Mouse (Mus musculus) embryonic fibroblast, embryonic 13.5 days (primary cell): ENCODE results near the gene Usp3. TPM values are rescaled to one million over a fixed set of nuclear protein-coding genes. Genes with fewer than 3 reads are reported as not detected.

Experiments
- H3K27ac ChIP-seq: 2 replicates; pipeline ENCODE4 v1.5.1; 2012; ENCODE audit warnings: low read length, control low read depth, inconsistent platforms; ENCODE audit not compliant: insufficient read depth
- H3K4me1 ChIP-seq: 2 replicates; pipeline ENCODE4 v1.6.1; 2011; ENCODE audit warnings: low read length; ENCODE audit not compliant: control insufficient read depth, insufficient read depth
- H3K4me3 ChIP-seq: 2 replicates; pipeline ENCODE4 v1.5.1; 2011; ENCODE audit warnings: mild to moderate bottlenecking, control low read depth, low read length; ENCODE audit not compliant: insufficient read depth
- CTCF ChIP-seq: IDR thresholded peaks from 2 replicates; pipeline ENCODE4 v1.5.1; 2011; ENCODE audit warnings: mild to moderate bottlenecking, control low read depth, low read length, moderate library complexity, borderline replicate concordance; ENCODE audit not compliant: insufficient read depth
- POLR2A ChIP-seq: IDR thresholded peaks from 2 replicates; pipeline ENCODE4 v1.6.1; 2011; ENCODE audit warnings: low read depth, mild to moderate bottlenecking, control low read depth, low read length, moderate library complexity
- polyA plus RNA-seq: library from polyadenylated mRNA; stranded (reverse); fragments of >200 nt; gene quantifications from 2 replicates; pipeline ENCODE4 v1.2.4, GENCODE M21; 2011; ENCODE audit warnings: low read depth; ENCODE audit not compliant: missing spikeins, insufficient read length

Gene Usp3
- polyA plus RNA-seq, 1 experiment, result 47.2 TPM

- TF ChIP-seq CTCF (no peak), POLR2A (no peak)
- no peak overlapping the region for H3K27ac ChIP-seq
- H3K4me1 ChIP-seq, result peaks cover 11% of the 10 kb centered on the region
- no peak overlapping the region for H3K4me3 ChIP-seq
Measured at GRCm38 (mm10) chr9:66521595-66521994, 71.3 kb downstream of the Usp3 start.

DNA sequence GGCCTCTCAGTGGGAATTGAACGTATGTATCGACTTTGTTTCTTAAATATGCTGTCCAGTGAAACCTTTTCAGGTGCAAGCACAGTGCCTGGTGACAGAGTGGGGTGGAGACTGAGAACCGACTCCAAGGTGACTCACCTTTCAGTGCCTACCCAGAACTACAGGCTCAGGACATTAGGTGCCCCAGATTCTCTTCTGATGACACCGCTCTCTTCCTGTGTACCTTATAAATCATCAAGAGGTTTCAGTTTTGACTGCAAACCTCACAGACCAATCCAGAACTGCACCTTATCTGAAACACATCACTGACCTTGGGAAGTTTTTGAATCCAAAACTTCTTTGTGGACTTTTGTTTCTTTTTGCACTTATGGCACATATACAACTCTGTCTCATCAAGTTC is 72.6 kb downstream of the Usp3 start:
- no peak overlapping the region for H3K27ac ChIP-seq

DNA sequence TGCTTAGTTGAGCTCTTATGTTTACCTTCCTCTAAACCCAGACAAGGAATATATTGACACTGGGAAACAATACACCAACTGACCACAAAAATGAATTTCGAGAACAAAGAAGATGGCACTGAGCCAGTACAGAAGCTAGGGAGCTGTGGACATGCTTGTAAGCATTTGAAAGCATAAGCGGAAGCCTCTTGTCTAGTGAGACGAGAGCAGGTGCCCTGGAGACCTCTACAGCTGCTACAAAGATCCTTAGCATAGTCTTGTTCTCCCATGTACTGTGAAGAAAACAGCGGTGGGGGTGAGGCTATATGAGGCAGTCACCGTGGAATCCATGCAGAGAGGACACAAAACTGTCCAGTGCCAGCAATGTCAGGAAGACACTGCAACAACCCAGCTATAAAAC is 74.0 kb downstream of the Usp3 start:
- TF ChIP-seq CTCF, result no peak
- TF ChIP-seq POLR2A, result no peak
- Histone ChIP-seq H3K4me3 (no peak overlapping the region), H3K27ac (peak overlapping the region; percentile 70; the same call in 1 of the 2 replicates), H3K4me1 (peaks cover 16% of the 10 kb centered on the region)

More for the DNA sequence above, 72.6 kb downstream of the Usp3 start:
- TF ChIP-seq CTCF (no peak), POLR2A (no peak)
- H3K4me1 ChIP-seq, result peaks cover 16% of the 10 kb centered on the region
- no peak overlapping the region for H3K4me3 ChIP-seq

- Histone ChIP-seq H3K4me3 (no peak overlapping the region), H3K27ac (peak overlapping the region; percentile 70; the same call in 1 of the 2 replicates), H3K4me1 (peaks cover 16% of the 10 kb centered on the region)
- no peak for TF ChIP-seq POLR2A
- TF ChIP-seq CTCF, result no peak
Measured at GRCm38 (mm10) chr9:66518251-66518650, 74.7 kb downstream of the Usp3 start.

GRCm38 (mm10) chr9:66517746-66518145 is 75.2 kb downstream of the Usp3 start:
- peaks cover 16% of the 10 kb centered on the region for H3K4me1 ChIP-seq
- no peak overlapping the region for H3K27ac ChIP-seq
- no peak for TF ChIP-seq POLR2A
- no peak for TF ChIP-seq CTCF
- H3K4me3 ChIP-seq, result no peak overlapping the region

- Histone ChIP-seq H3K4me3 (no peak overlapping the region), H3K4me1 (peaks cover 16% of the 10 kb centered on the region), H3K27ac (no peak overlapping the region)
- TF ChIP-seq POLR2A (no peak), CTCF (no peak)
Measured at GRCm38 (mm10) chr9:66516296-66516940, 76.5 kb downstream of the Usp3 start.

- H3K4me1 ChIP-seq, result peaks cover 16% of the 10 kb centered on the region
- H3K27ac ChIP-seq, result no peak overlapping the region
- no peak overlapping the region for H3K4me3 ChIP-seq
- TF ChIP-seq CTCF, result no peak
- no peak for TF ChIP-seq POLR2A
Measured at GRCm38 (mm10) chr9:66515680-66516210, 77.2 kb downstream of the Usp3 start.

DNA sequence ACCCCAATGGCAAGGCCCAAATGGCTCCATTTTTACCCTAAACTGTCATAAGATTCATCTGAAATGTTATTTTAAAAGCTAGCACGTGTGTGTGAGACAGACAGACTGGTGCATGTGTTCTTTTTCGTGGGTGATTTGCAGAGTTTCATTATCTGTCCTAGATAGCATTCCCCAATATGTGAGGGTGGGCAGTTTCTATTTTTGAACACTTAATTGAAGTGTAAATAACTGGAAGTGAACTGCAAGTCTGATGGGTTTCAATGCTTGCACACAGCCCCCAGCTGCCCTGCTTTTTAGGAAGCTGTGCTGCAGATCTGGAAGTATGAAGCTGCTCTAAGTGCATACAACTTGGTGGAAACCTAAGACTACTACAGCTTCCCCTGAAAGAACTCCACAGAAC is 77.8 kb downstream of the Usp3 start:
- TF ChIP-seq POLR2A, result no peak
- no peak for TF ChIP-seq CTCF
- Histone ChIP-seq H3K27ac (no peak overlapping the region), H3K4me1 (peaks cover 20% of the 10 kb centered on the region), H3K4me3 (no peak overlapping the region)

- Histone ChIP-seq H3K4me3 (no peak within 1 kb of the TSS), H3K4me1 (peaks cover 20% of the 10 kb centered on the region), H3K27ac (no peak within 1 kb of the TSS)
- TF ChIP-seq POLR2A (no peak), CTCF (peak; percentile 39; the same call in 1 of the 2 replicates)
Measured at GRCm38 (mm10) chr9:66514256-66514770, 78.6 kb downstream of the Usp3 start, which contains the start of gene Fbxl22. Gene Fbxl22, minus strand, starts transcription at chr9:66514593.

DNA sequence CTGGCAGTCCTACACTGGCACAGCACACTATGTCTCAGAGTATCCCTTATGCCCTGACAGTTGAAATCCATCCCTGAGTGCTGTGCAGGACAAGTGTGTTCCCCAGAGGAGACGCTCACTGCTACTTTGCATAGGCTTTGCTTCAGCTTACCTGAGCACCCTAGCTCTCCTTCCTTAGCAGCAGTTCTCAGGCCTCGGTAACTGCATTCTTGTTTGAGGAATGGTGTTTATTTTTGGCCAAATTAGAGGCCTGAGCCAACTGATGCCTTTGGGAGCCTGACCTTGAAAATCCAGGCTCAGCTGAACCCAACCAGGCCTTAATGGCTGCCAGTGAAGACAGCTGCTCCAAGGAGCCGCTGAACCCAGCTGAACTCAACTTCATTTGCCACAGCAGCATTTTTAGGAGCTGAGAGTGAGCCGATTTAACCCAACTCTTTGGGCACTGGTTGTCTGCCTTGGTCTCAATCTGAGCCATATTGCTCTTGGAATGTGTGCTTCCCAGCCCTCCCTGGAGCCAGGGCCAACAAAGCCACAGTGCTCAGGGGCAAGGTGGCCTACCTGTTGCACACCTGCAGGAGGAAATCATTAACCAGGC is 79.2 kb downstream of the Usp3 start:
- H3K4me1 ChIP-seq, result peaks cover 17% of the 10 kb centered on the region
- TF ChIP-seq POLR2A (no peak), CTCF (no peak)
- H3K27ac ChIP-seq, result no peak overlapping the region
- H3K4me3 ChIP-seq, result no peak overlapping the region
